Comparison of ENCODE assay signal across 11 mouse cellular contexts in genomic region chr10:42347127-42347526, GRCm38 (mm10).
DNase-seq lines count a peak whose midpoint lies in the region; ATAC-seq and TF ChIP-seq lines count a peak whose summit lies in the region.
"Had no signal": no experiment of that assay in that cellular context is flagged by ENCODE, and none has a peak within 500 bp of the region (broad histone marks: within the 10 kb centered on the region; RNA-seq: fewer than 3 reads in every experiment).

No protein-coding gene starts in this region.

- DNase-seq in cerebellum, postnatal 10 days: peak; percentile 26 to 48
- no peak for DNase-seq in cerebellum, adult 8-10 months
- peak; percentile 9 for DNase-seq in kidney, postnatal 10 days
- no peak for DNase-seq in kidney, adult 18-20 months
- DNase-seq in brain, adult 2 months (ENCODE audit: low read depth, low spot score): peak; percentile 7
- peak; percentile 42 for DNase-seq in forebrain, postnatal 0 days
- no peak for DNase-seq in lung, postnatal 10 days
- DNase-seq: lung, adult 2 months; thymus, postnatal 36 days had no signal

- no peaks in the 10 kb centered on the region for H3K27me3 ChIP-seq in forebrain, postnatal 0 days (ENCODE audit: insufficient read depth, low read length)

- 21% methylated on average over 5 of the region's 5 CpGs for WGBS in forebrain, postnatal 0 days

- no peaks in the 10 kb centered on the region for H3K36me3 ChIP-seq in forebrain, postnatal 0 days (ENCODE audit: insufficient read depth)

- H3K9ac ChIP-seq in forebrain, postnatal 0 days: no peak overlapping the region

- H3K4me2 ChIP-seq in forebrain, postnatal 0 days (ENCODE audit: low read depth): peak overlapping the region; percentile 18; the same call in 1 of the 2 replicates
- H3K4me2 ChIP-seq: midbrain, embryonic 11.5 days had no signal

- H3K9me3 ChIP-seq in forebrain, postnatal 0 days (ENCODE audit: low read length): no peaks in the 10 kb centered on the region

- H3K27ac ChIP-seq in forebrain, postnatal 0 days (ENCODE audit: low read depth, low read length): no peak overlapping the region

- peak; percentile 45 for ATAC-seq in forebrain, postnatal 0 days
- ATAC-seq in erythroid progenitor cell, adult 5-6 weeks (replicated peaks; ENCODE audit: low FRiP score, poor library complexity, severe bottlenecking): no peak

- no peaks in the 10 kb centered on the region for H3K4me1 ChIP-seq in forebrain, postnatal 0 days (ENCODE audit: insufficient read depth)

- H3K4me3 ChIP-seq in forebrain, postnatal 0 days (ENCODE audit: low read depth, low read length): no peak overlapping the region

- TF ChIP-seq CTCF in forebrain, postnatal 0 days (IDR thresholded peaks at IDR 0.05; ENCODE audit: low read depth): no peak

Comparison
In these comparisons a context has a peak if more than half of its experiments do, and no peak if none do; other contexts are left out.
1. DNase-seq: peak in cerebellum, postnatal 10 days (2 of 2), kidney, postnatal 10 days (single experiment), brain, adult 2 months (single experiment) and forebrain, postnatal 0 days (single experiment); none in cerebellum, adult 8-10 months (single experiment), kidney, adult 18-20 months (single experiment) and lung, postnatal 10 days (single experiment).